Mouse (Mus musculus): ENCODE data around the gene Gm10644. TPM values are rescaled to one million over a fixed set of nuclear protein-coding genes. Genes with fewer than 3 reads are reported as not detected.

The Gm10644 gene
- polyA plus RNA-seq, 1 experiment, result 1.1 TPM

- Histone ChIP-seq H3K27ac (ENCODE audit: control insufficient read depth, insufficient read depth, low read length) (no peak overlapping the region), H3K4me1 (replicated peaks; ENCODE audit: control insufficient read depth, insufficient read depth, low read length) (no peaks in the 10 kb centered on the region), H3K4me3 (ENCODE audit: control insufficient read depth, insufficient read depth, low read length) (no peak overlapping the region), H3K27me3 (ENCODE audit: control insufficient read depth, insufficient read depth, low read length) (no peaks in the 10 kb centered on the region), H3K36me3 (ENCODE audit: control insufficient read depth, insufficient read depth, low read length) (peaks cover 23% of the 10 kb centered on the region)
- no peak for DNase-seq
- 95% methylated on average over 5 of the region's 5 CpGs for WGBS
- TF ChIP-seq CTCF (IDR thresholded peaks at IDR 0.05; ENCODE audit: borderline replicate concordance, control insufficient read depth, extremely low read depth, insufficient read depth, low read length, poor library complexity), result no peak
- TF ChIP-seq POLR2A (IDR thresholded peaks at IDR 0.05; ENCODE audit: control insufficient read depth, extremely low read depth, insufficient read depth, low read length, poor library complexity), result no peak
Observed at GRCm38 (mm10) chr8:83924585-83924984, 30.4 kb downstream of the Gm10644 start.

- WGBS, result 94% methylated on average over 8 of the region's 8 CpGs
- no peak for DNase-seq
Observed at GRCm38 (mm10) chr8:83922727-83923126, 32.3 kb downstream of the Gm10644 start.

GRCm38 (mm10) chr8:83921558-83921957, 33.4 kb downstream of the Gm10644 start:
- TF ChIP-seq POLR2A (IDR thresholded peaks at IDR 0.05; ENCODE audit: control insufficient read depth, extremely low read depth, insufficient read depth, low read length, poor library complexity), result no peak
- TF ChIP-seq CTCF (IDR thresholded peaks at IDR 0.05; ENCODE audit: borderline replicate concordance, control insufficient read depth, extremely low read depth, insufficient read depth, low read length, poor library complexity), result no peak
- peak; percentile 79 for DNase-seq
- Histone ChIP-seq H3K4me3 (ENCODE audit: control insufficient read depth, insufficient read depth, low read length) (no peak overlapping the region), H3K4me1 (replicated peaks; ENCODE audit: control insufficient read depth, insufficient read depth, low read length) (no peaks in the 10 kb centered on the region), H3K36me3 (ENCODE audit: control insufficient read depth, insufficient read depth, low read length) (peaks cover 18% of the 10 kb centered on the region), H3K27ac (ENCODE audit: control insufficient read depth, insufficient read depth, low read length) (no peak overlapping the region), H3K27me3 (ENCODE audit: control insufficient read depth, insufficient read depth, low read length) (no peaks in the 10 kb centered on the region)
- 86% methylated on average over 3 of the region's 3 CpGs for WGBS

More at GRCm38 (mm10) chr8:83922727-83923126, 32.3 kb downstream of the Gm10644 start:
- H3K27ac ChIP-seq (ENCODE audit: control insufficient read depth, insufficient read depth, low read length), result no peak overlapping the region
- no peak for TF ChIP-seq CTCF (IDR thresholded peaks at IDR 0.05; ENCODE audit: borderline replicate concordance, control insufficient read depth, extremely low read depth, insufficient read depth, low read length, poor library complexity)
- no peak for TF ChIP-seq POLR2A (IDR thresholded peaks at IDR 0.05; ENCODE audit: control insufficient read depth, extremely low read depth, insufficient read depth, low read length, poor library complexity)
- H3K4me3 ChIP-seq (ENCODE audit: control insufficient read depth, insufficient read depth, low read length), result no peak overlapping the region
- peaks cover 18% of the 10 kb centered on the region for H3K36me3 ChIP-seq (ENCODE audit: control insufficient read depth, insufficient read depth, low read length)
- H3K4me1 ChIP-seq (replicated peaks; ENCODE audit: control insufficient read depth, insufficient read depth, low read length), result no peaks in the 10 kb centered on the region
- no peaks in the 10 kb centered on the region for H3K27me3 ChIP-seq (ENCODE audit: control insufficient read depth, insufficient read depth, low read length)

GRCm38 (mm10) chr8:83917566-83917965, 37.4 kb downstream of the Gm10644 start:
- H3K27ac ChIP-seq (ENCODE audit: control insufficient read depth, insufficient read depth, low read length), result no peak overlapping the region
- no peak overlapping the region for H3K4me3 ChIP-seq (ENCODE audit: control insufficient read depth, insufficient read depth, low read length)
- 96% methylated on average over 6 of the region's 6 CpGs for WGBS
- H3K27me3 ChIP-seq (ENCODE audit: control insufficient read depth, insufficient read depth, low read length), result no peaks in the 10 kb centered on the region
- no peak for DNase-seq
- TF ChIP-seq POLR2A (IDR thresholded peaks at IDR 0.05; ENCODE audit: control insufficient read depth, extremely low read depth, insufficient read depth, low read length, poor library complexity), result no peak
- TF ChIP-seq CTCF (IDR thresholded peaks at IDR 0.05; ENCODE audit: borderline replicate concordance, control insufficient read depth, extremely low read depth, insufficient read depth, low read length, poor library complexity), result no peak
- H3K36me3 ChIP-seq (ENCODE audit: control insufficient read depth, insufficient read depth, low read length), result no peaks in the 10 kb centered on the region
- no peaks in the 10 kb centered on the region; the same call in 1 of the 2 replicates for H3K4me1 ChIP-seq (replicated peaks; ENCODE audit: control insufficient read depth, insufficient read depth, low read length)

- Histone ChIP-seq H3K4me1 (replicated peaks; ENCODE audit: control insufficient read depth, insufficient read depth, low read length) (no peaks in the 10 kb centered on the region; the same call in 1 of the 2 replicates), H3K4me3 (ENCODE audit: control insufficient read depth, insufficient read depth, low read length) (no peak overlapping the region), H3K36me3 (ENCODE audit: control insufficient read depth, insufficient read depth, low read length) (no peaks in the 10 kb centered on the region), H3K27me3 (ENCODE audit: control insufficient read depth, insufficient read depth, low read length) (no peaks in the 10 kb centered on the region), H3K27ac (ENCODE audit: control insufficient read depth, insufficient read depth, low read length) (no peak overlapping the region)
- DNase-seq, result no peak
- 69% methylated on average over 5 of the region's 5 CpGs for WGBS
- TF ChIP-seq CTCF (IDR thresholded peaks at IDR 0.05; ENCODE audit: borderline replicate concordance, control insufficient read depth, extremely low read depth, insufficient read depth, low read length, poor library complexity) (no peak), POLR2A (IDR thresholded peaks at IDR 0.05; ENCODE audit: control insufficient read depth, extremely low read depth, insufficient read depth, low read length, poor library complexity) (no peak)
Observed at GRCm38 (mm10) chr8:83916015-83916414, 39.0 kb downstream of the Gm10644 start.

GRCm38 (mm10) chr8:83914860-83915259, 40.1 kb downstream of the Gm10644 start:
- TF ChIP-seq CTCF (IDR thresholded peaks at IDR 0.05; ENCODE audit: borderline replicate concordance, control insufficient read depth, extremely low read depth, insufficient read depth, low read length, poor library complexity) (no peak), POLR2A (IDR thresholded peaks at IDR 0.05; ENCODE audit: control insufficient read depth, extremely low read depth, insufficient read depth, low read length, poor library complexity) (no peak)
- no peaks in the 10 kb centered on the region; the same call in 1 of the 2 replicates for H3K4me1 ChIP-seq (replicated peaks; ENCODE audit: control insufficient read depth, insufficient read depth, low read length)
- no peak for DNase-seq

GRCm38 (mm10) chr8:83914232-83914631, 40.8 kb downstream of the Gm10644 start:
- DNase-seq, result no peak
- no peaks in the 10 kb centered on the region for H3K36me3 ChIP-seq (ENCODE audit: control insufficient read depth, insufficient read depth, low read length)
- no peak overlapping the region for H3K27ac ChIP-seq (ENCODE audit: control insufficient read depth, insufficient read depth, low read length)
- no peak overlapping the region for H3K4me3 ChIP-seq (ENCODE audit: control insufficient read depth, insufficient read depth, low read length)
- no peaks in the 10 kb centered on the region for H3K27me3 ChIP-seq (ENCODE audit: control insufficient read depth, insufficient read depth, low read length)
- H3K4me1 ChIP-seq (replicated peaks; ENCODE audit: control insufficient read depth, insufficient read depth, low read length), result no peaks in the 10 kb centered on the region; the same call in 1 of the 2 replicates
- WGBS, result 98% methylated on average over 3 of the region's 3 CpGs
- no peak for TF ChIP-seq CTCF (IDR thresholded peaks at IDR 0.05; ENCODE audit: borderline replicate concordance, control insufficient read depth, extremely low read depth, insufficient read depth, low read length, poor library complexity)
- no peak for TF ChIP-seq POLR2A (IDR thresholded peaks at IDR 0.05; ENCODE audit: control insufficient read depth, extremely low read depth, insufficient read depth, low read length, poor library complexity)

More at GRCm38 (mm10) chr8:83914860-83915259, 40.1 kb downstream of the Gm10644 start:
- Histone ChIP-seq H3K4me3 (ENCODE audit: control insufficient read depth, insufficient read depth, low read length) (no peak overlapping the region), H3K27ac (ENCODE audit: control insufficient read depth, insufficient read depth, low read length) (no peak overlapping the region), H3K27me3 (ENCODE audit: control insufficient read depth, insufficient read depth, low read length) (no peaks in the 10 kb centered on the region), H3K36me3 (ENCODE audit: control insufficient read depth, insufficient read depth, low read length) (no peaks in the 10 kb centered on the region)
- 65% methylated on average over 5 of the region's 5 CpGs for WGBS

Data from thymus, adult 2 months (tissue).